Mouse (Mus musculus) lung, postnatal 0 days (tissue): ENCODE data around the gene Tmem52b. TPM values are rescaled to one million over a fixed set of nuclear protein-coding genes. Genes with fewer than 3 reads are reported as not detected.

ENCODE experiments used
- ATAC-seq: fragments of 200-750 bp; cut with Nextera tagmentation; 2 replicates; pipeline ENCODE4 v1.8.0; 2017; ENCODE audit warnings: moderate library complexity
- DNase-seq: peaks from one replicate; pipeline ENCODE4 v3.0.0-alpha.2; 2016; ENCODE audit warnings: low spot score
- H3K27ac ChIP-seq: fragments of 300-500 bp; sonication (generic); 2 replicates; pipeline ENCODE4 v1.5.1; 2014; ENCODE audit warnings: antibody characterized with exemption, mild to moderate bottlenecking, low read length, mixed read lengths
- H3K27me3 ChIP-seq: fragments of 300-500 bp; sonication (generic); replicated peaks from 2 replicates; pipeline ENCODE4 v1.6.1; 2014; ENCODE audit warnings: low read length, mixed read lengths; ENCODE audit not compliant: insufficient read depth
- H3K36me3 ChIP-seq: fragments of 300-500 bp; sonication (generic); 2 replicates; pipeline ENCODE4 v1.6.1; 2014; ENCODE audit warnings: low read length, mixed read lengths; ENCODE audit not compliant: insufficient read depth
- H3K4me1 ChIP-seq: fragments of 300-500 bp; sonication (generic); 2 replicates; pipeline ENCODE4 v1.6.1; 2014; ENCODE audit warnings: antibody characterized with exemption, low read depth, low read length, mixed read lengths; ENCODE audit not compliant: insufficient read depth
- H3K4me2 ChIP-seq: fragments of 300-500 bp; sonication (generic); replicated peaks from 2 replicates; pipeline ENCODE4 v1.6.1; 2014; ENCODE audit warnings: low read depth, mild to moderate bottlenecking, low read length, moderate library complexity, mixed read lengths
- H3K4me3 ChIP-seq: fragments of 300-500 bp; sonication (generic); 2 replicates; pipeline ENCODE4 v1.5.1; 2014; ENCODE audit warnings: low read depth, low read length
- H3K9ac ChIP-seq: fragments of 300-500 bp; sonication (generic); replicated peaks from 2 replicates; pipeline ENCODE4 v1.6.1; 2014; ENCODE audit warnings: low read depth, mild to moderate bottlenecking
- H3K9me3 ChIP-seq: fragments of 300-500 bp; sonication (generic); 2 replicates; pipeline ENCODE4 v1.6.1; 2016; ENCODE audit warnings: low read length, mixed read lengths
- CTCF ChIP-seq: IDR thresholded peaks from 2 replicates; pipeline ENCODE4 v1.5.1; 2016; ENCODE audit warnings: antibody characterized with exemption, mild to moderate bottlenecking
- EP300 ChIP-seq: IDR thresholded peaks from 2 replicates; pipeline ENCODE4 v1.6.1; 2016; ENCODE audit warnings: antibody characterized with exemption, mild to moderate bottlenecking, control low read depth
- WGBS: fragments of 180-500 bp; shearing (Covaris S2); extraction: QIAGEN DNeasy Blood & Tissue Kit; methylation state at CpG from one replicate; pipeline ENCODE4 v1.1.7; 2014; 5-methylcytosine and 5-hydroxymethylcytosine counted together
- polyA plus RNA-seq: library from polyadenylated mRNA; unstranded; fragments of >200 nt; fragmentation: Nextera tagmentation; extraction: Ambion mirVana; gene quantifications from 2 replicates; pipeline ENCODE4 v1.2.1, GENCODE M21; 2015

Tmem52b gene
- polyA plus RNA-seq, 1 experiment from 2014 or later = not detected

- Histone ChIP-seq H3K4me3 (no peak overlapping the region), H3K4me2 (no peak overlapping the region), H3K36me3 (no peaks in the 10 kb centered on the region), H3K9ac (no peak overlapping the region), H3K4me1 (no peaks in the 10 kb centered on the region; the same call in 1 of the 2 replicates), H3K27ac (no peak overlapping the region), H3K27me3 (no peaks in the 10 kb centered on the region), H3K9me3 (no peaks in the 10 kb centered on the region)
- TF ChIP-seq EP300 = no peak
- TF ChIP-seq CTCF = no peak
- ATAC-seq (no peak), DNase-seq (no peak)
- WGBS = 64% methylated on average over 1 of the region's 1 CpGs
Measured at GRCm38 (mm10) chr6:129529605-129530004, 17.2 kb downstream of the Tmem52b start.

- Histone ChIP-seq H3K9ac (no peak overlapping the region), H3K9me3 (no peaks in the 10 kb centered on the region), H3K4me1 (peaks cover 7% of the 10 kb centered on the region; the same call in 1 of the 2 replicates), H3K36me3 (no peaks in the 10 kb centered on the region), H3K4me2 (no peak overlapping the region), H3K4me3 (no peak overlapping the region), H3K27ac (no peak overlapping the region), H3K27me3 (no peaks in the 10 kb centered on the region)
- ATAC-seq (no peak), DNase-seq (no peak)
- no peak for TF ChIP-seq CTCF
- TF ChIP-seq EP300 = no peak
Measured at GRCm38 (mm10) chr6:129530261-129530660, 17.9 kb downstream of the Tmem52b start.

- peak overlapping the region; percentile 5; the same call in 1 of the 2 replicates for H3K27ac ChIP-seq
- no peaks in the 10 kb centered on the region for H3K9me3 ChIP-seq
- TF ChIP-seq CTCF (peak; percentile 37), EP300 (no peak)
- peak overlapping the region; percentile 79 for H3K4me2 ChIP-seq
- no peaks in the 10 kb centered on the region for H3K27me3 ChIP-seq
- peaks cover 14% of the 10 kb centered on the region; the same call in 1 of the 2 replicates for H3K4me1 ChIP-seq
- peak overlapping the region; percentile 86 for H3K4me3 ChIP-seq
- DNase-seq (peak; percentile 88), ATAC-seq (peak; percentile 79)
- WGBS = 24% methylated on average over 7 of the region's 7 CpGs
- no peak overlapping the region for H3K9ac ChIP-seq
- no peaks in the 10 kb centered on the region; the same call in 1 of the 2 replicates for H3K36me3 ChIP-seq
Measured at GRCm38 (mm10) chr6:129532556-129532941, 20.2 kb downstream of the Tmem52b start.

- ATAC-seq = peak; percentile 84
- H3K4me1 ChIP-seq = peaks cover 14% of the 10 kb centered on the region; the same call in 1 of the 2 replicates
- peak within 1 kb of the TSS; percentile 70 for H3K27ac ChIP-seq
- H3K4me2 ChIP-seq = peak within 1 kb of the TSS; percentile 79
- peaks cover under 1% of the 10 kb centered on the region; the same call in 1 of the 2 replicates for H3K36me3 ChIP-seq
- WGBS = 1% methylated on average over 52 of the region's 55 CpGs
- peak; percentile 82 for DNase-seq
- H3K9me3 ChIP-seq = no peaks in the 10 kb centered on the region
- H3K4me3 ChIP-seq = peak within 1 kb of the TSS; percentile 86
- no peaks in the 10 kb centered on the region for H3K27me3 ChIP-seq
- peak within 1 kb of the TSS; percentile 77 for H3K9ac ChIP-seq
- TF ChIP-seq CTCF (no peak), EP300 (no peak)
Measured at GRCm38 (mm10) chr6:129532942-129533860, 20.8 kb downstream of the Tmem52b start, which contains the start of gene Gabarapl1. TSS of gene Gabarapl1 (plus strand) at chr6:129533160.

- Histone ChIP-seq H3K4me3 (peak overlapping the region; percentile 86), H3K27ac (no peak overlapping the region), H3K4me1 (peaks cover 14% of the 10 kb centered on the region; the same call in 1 of the 2 replicates), H3K4me2 (peak overlapping the region; percentile 79), H3K9ac (peak overlapping the region; percentile 77; the same call in 1 of the 2 replicates), H3K27me3 (no peaks in the 10 kb centered on the region), H3K9me3 (no peaks in the 10 kb centered on the region), H3K36me3 (peaks cover 9% of the 10 kb centered on the region; the same call in 1 of the 2 replicates)
- DNase-seq = peak; percentile 53
- WGBS = 7% methylated on average over 9 of the region's 9 CpGs
- ATAC-seq = no peak
- TF ChIP-seq EP300 = no peak
- no peak for TF ChIP-seq CTCF
Measured at GRCm38 (mm10) chr6:129534057-129534456, 21.7 kb downstream of the Tmem52b start.

- H3K9ac ChIP-seq = no peak overlapping the region
- no peaks in the 10 kb centered on the region for H3K9me3 ChIP-seq
- ATAC-seq = peak; percentile 49
Measured at GRCm38 (mm10) chr6:129534627-129535190, 22.4 kb downstream of the Tmem52b start.

More at GRCm38 (mm10) chr6:129534627-129535190, 22.4 kb downstream of the Tmem52b start:
- peak; percentile 59 for DNase-seq
- WGBS = 23% methylated on average over 4 of the region's 4 CpGs
- Histone ChIP-seq H3K4me1 (peaks cover 14% of the 10 kb centered on the region; the same call in 1 of the 2 replicates), H3K36me3 (peaks cover 12% of the 10 kb centered on the region), H3K27me3 (no peaks in the 10 kb centered on the region), H3K4me2 (peak overlapping the region; percentile 79), H3K27ac (0 out of 2 replicates have a peak overlapping the region, but pooled peaks have one; percentile 43), H3K4me3 (peak overlapping the region; percentile 86)
- TF ChIP-seq CTCF = no peak
- TF ChIP-seq EP300 = no peak
